Mouse (Mus musculus) lung, adult 2 months (tissue): ENCODE data around the gene Arhgef7.

Source experiments
- CTCF ChIP-seq: fragments of 200-500 bp; IDR thresholded peaks from 2 replicates; pipeline ENCODE4 v1.5.1; 2011; ENCODE audit warnings: mild to moderate bottlenecking, low read length, control low read depth; ENCODE audit not compliant: insufficient read depth
- POLR2A ChIP-seq: fragments of 200-500 bp; IDR thresholded peaks from 2 replicates; pipeline ENCODE4 v1.6.1; 2011; ENCODE audit warnings: low read depth, mild to moderate bottlenecking, control low read depth, low read length, borderline replicate concordance; ENCODE audit errors: extremely low read depth

DNA sequence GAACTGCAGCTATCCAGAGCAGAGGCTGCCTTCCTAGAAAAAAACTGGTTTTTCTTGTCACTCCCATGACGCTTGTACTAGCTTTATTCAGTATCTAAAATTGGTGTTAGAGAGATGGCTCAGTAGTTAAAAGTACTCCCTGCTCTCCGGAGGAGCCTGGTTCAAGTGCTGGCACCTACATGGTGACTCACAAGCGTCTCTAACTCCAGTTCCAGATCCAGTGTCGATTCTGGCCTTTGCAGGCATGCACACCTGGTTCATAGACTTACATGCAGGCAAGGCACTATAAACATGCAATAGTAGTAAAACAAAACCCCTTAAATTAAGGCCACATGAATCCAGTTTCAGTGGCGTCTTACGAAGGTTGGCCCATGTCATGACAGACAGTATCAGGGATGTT lies 34.0 kb downstream of the Arhgef7 start:
- TF ChIP-seq CTCF = no peak
- no peak for TF ChIP-seq POLR2A
